Mouse (Mus musculus): ENCODE data around the gene Gm21915. TPM values are rescaled to one million over a fixed set of nuclear protein-coding genes. Genes with fewer than 3 reads are reported as not detected.

Gm21915 gene
- polyA plus RNA-seq, 1 experiment from 2014 or later: not detected

DNA sequence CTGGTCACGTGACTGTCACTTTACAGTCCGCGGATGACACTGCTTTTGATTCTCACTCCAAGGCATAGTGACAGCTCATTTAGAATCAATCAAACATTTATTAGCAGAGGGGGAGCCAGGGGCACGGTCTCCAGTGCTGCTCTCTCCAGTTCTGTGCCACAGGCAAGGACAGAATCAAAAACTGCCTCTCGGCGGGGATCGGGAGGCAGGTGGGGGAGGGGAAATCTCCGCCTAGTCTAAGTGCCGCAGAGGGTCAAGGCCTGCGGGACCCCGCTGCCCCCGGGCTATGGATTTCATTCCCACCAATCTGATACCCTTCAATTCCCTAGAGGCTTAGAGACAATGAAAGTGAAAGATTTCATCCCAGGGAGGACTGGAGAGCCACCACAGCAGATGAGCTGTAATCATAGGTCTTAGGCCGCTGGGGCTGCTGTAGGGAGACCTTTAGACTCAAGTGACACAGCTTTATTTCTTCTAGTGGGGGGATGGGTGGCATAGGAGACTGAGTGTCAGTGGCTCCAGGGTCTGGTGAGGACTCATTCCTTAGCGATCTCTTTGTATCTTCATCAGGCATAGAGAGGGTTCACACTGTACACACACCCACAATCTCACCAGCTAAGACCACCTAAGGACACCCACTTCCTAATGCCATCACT lies 31.9 kb upstream of the Gm21915 start:
- Histone ChIP-seq H3K4me1 (peaks cover 32% of the 10 kb centered on the region), H3K4me3 (replicated peaks) (peak overlapping the region; percentile 37), H3K36me3 (replicated peaks) (no peaks in the 10 kb centered on the region), H3K9ac (peak overlapping the region; percentile 51), H3K9me3 (no peaks in the 10 kb centered on the region), H3K4me2 (peak overlapping the region; percentile 59), H3K27me3 (peaks cover 8% of the 10 kb centered on the region), H3K27ac (peak overlapping the region; percentile 93)
- peak; percentile 95 for ATAC-seq (ENCODE audit: low FRiP score)
- WGBS: 3% methylated on average over 14 of the region's 14 CpGs

- no peak for ATAC-seq (ENCODE audit: low FRiP score)
- 90% methylated on average over 10 of the region's 10 CpGs for WGBS
- peaks cover 32% of the 10 kb centered on the region for H3K4me1 ChIP-seq
- H3K4me3 ChIP-seq (replicated peaks): no peak overlapping the region
- no peak overlapping the region for H3K4me2 ChIP-seq
- no peaks in the 10 kb centered on the region for H3K9me3 ChIP-seq
- H3K27me3 ChIP-seq: peaks cover 8% of the 10 kb centered on the region
- 0 out of 2 replicates have a peak overlapping the region, but pooled peaks have one; percentile 31 for H3K27ac ChIP-seq
- no peaks in the 10 kb centered on the region for H3K36me3 ChIP-seq (replicated peaks)
- H3K9ac ChIP-seq: no peak overlapping the region
Measured at GRCm38 (mm10) chr9:40639536-40640187, 30.8 kb upstream of the Gm21915 start.

GRCm38 (mm10) chr9:40641318-40641717 lies 29.1 kb upstream of the Gm21915 start:
- ATAC-seq (ENCODE audit: low FRiP score): no peak
- no peaks in the 10 kb centered on the region for H3K9me3 ChIP-seq
- 80% methylated on average over 2 of the region's 2 CpGs for WGBS
- H3K27me3 ChIP-seq: peaks cover 8% of the 10 kb centered on the region
- H3K9ac ChIP-seq: no peak overlapping the region
- no peak overlapping the region for H3K27ac ChIP-seq
- H3K4me2 ChIP-seq: no peak overlapping the region
- H3K36me3 ChIP-seq (replicated peaks): no peaks in the 10 kb centered on the region
- no peak overlapping the region for H3K4me3 ChIP-seq (replicated peaks)
- H3K4me1 ChIP-seq: peaks cover 32% of the 10 kb centered on the region

DNA sequence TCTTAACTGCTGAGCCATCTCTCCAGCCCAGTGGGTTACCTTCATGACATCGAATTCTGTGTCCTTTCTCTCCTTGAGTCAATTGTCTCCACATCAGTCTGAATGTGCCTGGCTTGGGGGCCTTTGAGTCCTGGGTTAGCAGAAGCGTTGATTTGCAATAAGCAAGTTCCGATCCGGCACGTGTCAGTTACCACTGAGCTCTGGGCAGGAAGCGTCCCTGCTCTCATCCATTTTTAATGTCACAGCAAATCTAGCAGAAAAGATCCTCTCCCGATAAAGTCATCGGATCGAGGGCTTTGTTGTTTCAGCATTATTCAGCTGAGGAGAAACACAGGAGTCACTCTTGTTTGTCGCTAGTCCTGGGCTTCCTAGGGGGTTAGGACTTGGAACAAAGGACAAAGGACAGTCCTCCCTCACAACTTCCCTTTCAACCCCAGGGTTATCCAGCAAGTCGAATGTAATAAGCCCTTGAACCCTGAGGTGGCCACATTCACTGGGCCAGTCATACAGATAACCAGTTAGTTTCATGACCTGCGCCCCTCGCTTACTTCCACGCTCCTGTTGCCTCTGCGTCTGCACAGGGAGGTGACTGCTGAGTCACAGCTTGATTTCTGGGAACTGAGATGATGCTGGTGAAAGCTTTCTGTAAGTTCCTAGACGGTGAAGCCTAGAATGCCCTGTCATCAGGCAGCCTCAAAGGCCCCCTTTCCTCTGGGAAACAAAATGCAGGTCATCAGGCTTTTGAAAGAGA lies 27.8 kb upstream of the Gm21915 start:
- no peak for ATAC-seq (ENCODE audit: low FRiP score)
- Histone ChIP-seq H3K27ac (no peak overlapping the region), H3K27me3 (peaks cover 8% of the 10 kb centered on the region), H3K4me3 (replicated peaks) (no peak overlapping the region), H3K9ac (no peak overlapping the region), H3K4me1 (peaks cover 26% of the 10 kb centered on the region), H3K9me3 (no peaks in the 10 kb centered on the region), H3K36me3 (replicated peaks) (no peaks in the 10 kb centered on the region), H3K4me2 (no peak overlapping the region)
- 11% methylated on average over 16 of the region's 16 CpGs for WGBS

DNA sequence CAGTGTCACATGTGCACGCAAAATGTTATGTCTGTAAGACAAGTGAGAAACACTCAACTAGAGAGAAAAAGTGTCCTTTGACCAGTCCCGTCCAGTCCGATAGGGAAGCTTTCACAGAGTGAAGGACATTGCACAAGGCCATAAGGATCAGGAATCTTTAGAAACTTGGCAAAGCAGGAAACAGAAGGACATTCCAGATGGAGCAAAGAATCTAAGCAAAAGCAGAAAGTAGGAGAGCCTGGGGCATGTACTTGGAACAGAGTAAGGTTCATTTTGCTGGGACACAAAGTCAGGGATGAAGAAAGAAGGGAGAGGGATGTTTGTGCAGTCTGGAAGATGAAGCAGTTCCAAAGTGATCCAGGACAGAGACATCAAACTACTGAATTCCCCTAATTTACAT lies 21.0 kb upstream of the Gm21915 start:
- Histone ChIP-seq H3K27ac (no peak overlapping the region), H3K4me1 (peaks cover 4% of the 10 kb centered on the region; the same call in 1 of the 2 replicates), H3K4me2 (no peak overlapping the region), H3K4me3 (replicated peaks) (no peak overlapping the region), H3K27me3 (no peaks in the 10 kb centered on the region), H3K9me3 (no peaks in the 10 kb centered on the region), H3K36me3 (replicated peaks) (no peaks in the 10 kb centered on the region), H3K9ac (no peak overlapping the region)
- ATAC-seq (ENCODE audit: low FRiP score): no peak
- WGBS: 93% methylated on average over 3 of the region's 3 CpGs

DNA sequence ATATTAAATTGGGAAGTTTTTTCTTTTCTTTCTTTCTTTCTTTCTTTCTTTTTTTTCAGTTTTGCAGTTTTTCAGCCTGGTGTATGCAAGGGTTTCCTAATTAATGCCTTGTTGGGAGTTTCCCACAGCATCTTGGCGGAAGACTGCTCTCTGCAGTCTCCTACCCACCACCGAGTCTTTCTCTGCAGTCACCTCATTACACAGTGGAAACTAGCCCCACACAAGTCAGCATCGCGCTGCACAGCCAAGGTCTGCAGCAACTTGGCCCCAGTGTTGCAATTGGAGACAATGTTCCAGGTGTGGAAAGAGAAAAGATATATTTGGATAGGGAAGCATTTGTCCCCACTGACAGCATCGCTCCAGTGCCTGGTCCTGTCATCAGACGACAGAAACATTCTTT lies 20.4 kb upstream of the Gm21915 start:
- no peaks in the 10 kb centered on the region for H3K9me3 ChIP-seq
- peaks cover 4% of the 10 kb centered on the region; the same call in 1 of the 2 replicates for H3K4me1 ChIP-seq
- H3K4me3 ChIP-seq (replicated peaks): no peak overlapping the region
- WGBS: 78% methylated on average over 6 of the region's 6 CpGs
- no peaks in the 10 kb centered on the region for H3K36me3 ChIP-seq (replicated peaks)
- no peak overlapping the region for H3K27ac ChIP-seq
- ATAC-seq (ENCODE audit: low FRiP score): no peak
- H3K4me2 ChIP-seq: no peak overlapping the region
- H3K27me3 ChIP-seq: no peaks in the 10 kb centered on the region
- no peak overlapping the region for H3K9ac ChIP-seq

DNA sequence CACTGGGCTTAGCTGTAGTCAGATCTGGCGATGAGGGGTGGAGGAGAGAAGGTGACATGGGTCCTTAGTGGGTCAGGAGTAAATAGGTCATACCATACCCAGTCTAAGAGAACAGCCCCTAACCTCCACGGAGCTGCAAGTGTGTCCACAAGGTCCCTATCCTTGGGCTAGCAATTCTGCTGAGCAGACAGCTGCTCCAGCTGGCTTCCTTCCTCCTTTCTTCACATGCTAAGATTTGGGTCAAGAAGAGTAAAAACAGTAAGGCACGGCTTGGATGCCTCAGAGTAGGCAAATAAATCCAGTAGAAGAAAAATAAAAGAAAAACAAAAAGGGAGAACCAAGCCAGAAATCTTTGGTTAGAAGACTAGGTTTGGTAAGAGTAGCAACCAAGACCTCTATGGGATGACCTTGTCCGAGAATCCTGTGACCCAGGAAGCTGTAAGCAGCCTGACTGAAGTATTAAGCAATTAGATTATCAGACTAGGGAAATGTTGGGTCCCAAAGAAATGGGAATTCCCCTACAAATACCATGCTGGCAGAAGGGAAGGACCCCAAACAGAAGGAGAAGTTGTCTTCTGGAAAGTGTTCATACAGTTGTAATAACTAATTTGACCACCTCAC lies 19.1 kb upstream of the Gm21915 start:
- no peak for ATAC-seq (ENCODE audit: low FRiP score)
- Histone ChIP-seq H3K9me3 (no peaks in the 10 kb centered on the region), H3K27ac (no peak overlapping the region), H3K9ac (no peak overlapping the region), H3K27me3 (no peaks in the 10 kb centered on the region), H3K36me3 (replicated peaks) (no peaks in the 10 kb centered on the region), H3K4me1 (peaks cover 4% of the 10 kb centered on the region; the same call in 1 of the 2 replicates), H3K4me3 (replicated peaks) (no peak overlapping the region), H3K4me2 (no peak overlapping the region)
- WGBS: 87% methylated on average over 4 of the region's 4 CpGs

DNA sequence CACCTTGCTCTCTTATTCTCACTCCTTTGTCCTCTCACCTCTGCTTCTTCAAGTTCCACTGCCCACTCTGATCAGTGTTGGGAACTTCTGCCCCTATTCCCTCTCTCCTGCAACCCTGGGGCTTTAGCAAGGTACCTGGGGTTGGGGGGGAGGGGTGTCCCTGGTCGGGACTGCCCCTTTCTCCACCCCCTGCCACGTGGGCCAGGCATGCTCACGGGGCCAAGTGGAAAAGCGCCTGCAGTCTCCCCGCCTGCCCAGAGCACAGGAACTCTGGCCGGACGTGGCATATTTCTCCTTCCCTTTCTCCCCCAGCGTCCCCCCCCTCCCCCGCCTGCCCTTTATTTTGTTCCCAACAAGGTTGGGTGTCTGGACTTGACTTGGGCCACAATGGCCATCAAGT lies 17.7 kb upstream of the Gm21915 start:
- H3K9me3 ChIP-seq: no peaks in the 10 kb centered on the region
- no peak overlapping the region for H3K4me2 ChIP-seq
- no peak overlapping the region for H3K27ac ChIP-seq
- no peak overlapping the region for H3K4me3 ChIP-seq (replicated peaks)
- no peaks in the 10 kb centered on the region for H3K27me3 ChIP-seq
- H3K9ac ChIP-seq: no peak overlapping the region
- peaks cover 4% of the 10 kb centered on the region; the same call in 1 of the 2 replicates for H3K4me1 ChIP-seq
- no peaks in the 10 kb centered on the region for H3K36me3 ChIP-seq (replicated peaks)
- WGBS: 55% methylated on average over 9 of the region's 9 CpGs
- ATAC-seq (ENCODE audit: low FRiP score): no peak

DNA sequence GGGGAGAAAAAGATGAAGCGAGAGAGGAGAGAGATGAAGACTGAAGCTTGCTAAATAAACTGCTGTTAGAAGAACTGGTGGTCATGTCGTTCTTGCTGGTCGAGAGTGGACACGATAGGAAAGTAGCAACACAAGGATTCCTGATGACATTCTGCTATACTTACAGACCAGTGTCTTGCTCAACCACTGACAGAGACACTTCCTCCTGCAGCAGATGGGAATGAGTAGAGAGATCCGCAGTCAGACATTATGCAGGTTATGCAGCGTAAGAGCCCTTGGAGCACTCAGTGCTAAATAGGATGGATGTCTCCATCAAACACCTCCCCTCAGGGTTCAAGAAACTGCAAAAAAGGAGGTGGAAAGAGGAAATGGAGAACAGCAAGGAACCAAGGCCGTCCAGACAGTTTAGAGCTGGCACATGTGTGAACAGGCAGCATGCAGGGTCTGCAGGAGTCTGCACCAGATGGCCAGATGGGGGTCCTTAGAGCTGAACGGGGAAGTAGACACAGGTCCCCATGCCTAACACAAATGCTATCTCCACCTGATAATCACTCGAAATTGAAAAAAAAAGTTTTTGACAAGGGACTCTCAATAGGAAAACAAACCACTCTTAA lies 4.1 kb upstream of the Gm21915 start:
- no peaks in the 10 kb centered on the region for H3K9me3 ChIP-seq
- no peak overlapping the region for H3K4me3 ChIP-seq (replicated peaks)
- H3K27me3 ChIP-seq: no peaks in the 10 kb centered on the region
- no peak overlapping the region for H3K9ac ChIP-seq
- H3K4me1 ChIP-seq: peaks cover 2% of the 10 kb centered on the region
- ATAC-seq (ENCODE audit: low FRiP score): no peak
- H3K4me2 ChIP-seq: no peak overlapping the region
- H3K36me3 ChIP-seq (replicated peaks): no peaks in the 10 kb centered on the region
- whole genome bisulfite sequencing: 81% methylated on average over 9 of the region's 9 CpGs
- H3K27ac ChIP-seq: no peak overlapping the region

DNA sequence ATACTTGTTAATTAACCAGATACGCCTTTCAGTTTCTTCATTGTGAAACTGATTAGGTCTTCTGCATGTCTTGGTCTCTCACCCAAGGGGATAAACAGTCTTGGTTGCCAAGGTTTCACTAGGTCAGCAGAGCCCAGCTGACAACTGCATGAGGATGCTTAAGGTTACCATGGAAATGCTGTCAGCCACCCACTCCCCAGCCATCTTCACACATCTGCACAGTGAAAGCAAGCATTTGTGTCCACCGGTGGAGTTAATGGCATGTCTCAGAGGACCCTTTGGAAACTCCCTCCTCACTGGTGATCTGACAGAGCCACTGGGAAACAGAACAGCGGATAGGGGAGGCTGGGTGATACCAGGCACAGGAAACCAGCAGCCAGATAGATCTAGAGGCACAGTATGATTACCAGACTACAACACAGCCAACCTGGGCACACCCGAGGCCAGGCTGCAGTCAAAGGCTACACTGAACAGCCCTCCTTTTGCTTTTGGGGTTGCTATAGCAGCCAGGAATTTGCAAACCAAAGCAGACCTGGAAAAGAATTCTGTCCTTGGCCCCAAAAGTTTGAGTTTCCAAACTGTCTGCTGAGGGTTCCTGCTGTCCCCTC lies 1.0 kb downstream of the Gm21915 start:
- Histone ChIP-seq H3K27me3 (0 out of 2 replicates have a peak, but pooled peaks cover 3% of the 10 kb centered on the region), H3K9ac (no peak overlapping the region), H3K4me2 (no peak overlapping the region), H3K9me3 (no peaks in the 10 kb centered on the region), H3K36me3 (replicated peaks) (no peaks in the 10 kb centered on the region), H3K27ac (peak overlapping the region; percentile 59; the same call in 1 of the 2 replicates), H3K4me3 (replicated peaks) (no peak overlapping the region), H3K4me1 (peaks cover 10% of the 10 kb centered on the region)
- ATAC-seq (ENCODE audit: low FRiP score): peak; percentile 81; the same call in 1 of the 2 replicates
- WGBS: 42% methylated on average over 4 of the region's 4 CpGs

GRCm38 (mm10) chr9:40675203-40675958 lies 5.0 kb downstream of the Gm21915 start:
- Histone ChIP-seq H3K4me1 (peaks cover 10% of the 10 kb centered on the region), H3K27ac (no peak overlapping the region), H3K4me2 (no peak overlapping the region), H3K9me3 (no peaks in the 10 kb centered on the region), H3K9ac (no peak overlapping the region), H3K36me3 (replicated peaks) (no peaks in the 10 kb centered on the region), H3K4me3 (replicated peaks) (no peak overlapping the region), H3K27me3 (0 out of 2 replicates have a peak, but pooled peaks cover 3% of the 10 kb centered on the region)
- WGBS: 87% methylated on average over 12 of the region's 12 CpGs
- ATAC-seq (ENCODE audit: low FRiP score): no peak

Data from forebrain, embryonic 12.5 days (tissue).